Mouse (Mus musculus) erythroblast, embryonic 14.5 days (primary cell): ENCODE measurements around the gene Evi5. TPM values are rescaled to one million over a fixed set of nuclear protein-coding genes. Genes with fewer than 3 reads are reported as not detected.

Source experiments
- H3K27me3 ChIP-seq: 2 replicates; pipeline ENCODE4 v1.6.1; 2012; ENCODE audit warnings: inconsistent platforms; ENCODE audit not compliant: control insufficient read depth
- H3K36me3 ChIP-seq: 2 replicates; pipeline ENCODE4 v1.6.1; 2012; ENCODE audit warnings: mild to moderate bottlenecking, inconsistent platforms; ENCODE audit not compliant: control insufficient read depth
- H3K4me1 ChIP-seq: 2 replicates; pipeline ENCODE4 v1.6.1; 2012; ENCODE audit warnings: inconsistent platforms; ENCODE audit not compliant: control insufficient read depth
- H3K4me3 ChIP-seq: replicated peaks from 2 replicates; pipeline ENCODE3; 2012; ENCODE audit warnings: moderate library complexity, mild to moderate bottlenecking, inconsistent platforms
- H3K9me3 ChIP-seq: 2 replicates; pipeline ENCODE4 v1.6.1; 2012; ENCODE audit warnings: low read length, inconsistent platforms, mixed read lengths; ENCODE audit not compliant: control insufficient read depth
- GATA1 ChIP-seq: IDR thresholded peaks from 2 replicates; pipeline ENCODE4 v1.6.1; 2012; ENCODE audit warnings: low read length, inconsistent platforms, mixed read lengths
- TAL1 ChIP-seq: IDR thresholded peaks from 3 replicates; pipeline ENCODE4 v1.6.1; 2012; ENCODE audit warnings: low read length, inconsistent platforms, mixed read lengths
- polyA plus RNA-seq: library from polyadenylated mRNA; stranded (reverse); fragments of >175 nt; gene quantifications from 2 replicates; pipeline ENCODE4 v1.2.3, GENCODE M21; 2012

Gene Evi5
- polyA plus RNA-seq, 1 experiment, result 1.9 TPM

- TF ChIP-seq GATA1, result no peak
- TF ChIP-seq TAL1, result no peak
Observed at GRCm38 (mm10) chr5:107855546-107855945, 19.4 kb downstream of the Evi5 start.

GRCm38 (mm10) chr5:107854556-107854955 is 20.4 kb downstream of the Evi5 start:
- H3K9me3 ChIP-seq, result peaks cover 11% of the 10 kb centered on the region
- TF ChIP-seq GATA1 (no peak), TAL1 (no peak)
- no peaks in the 10 kb centered on the region for H3K27me3 ChIP-seq
- H3K36me3 ChIP-seq, result peaks cover 95% of the 10 kb centered on the region
- peaks cover 36% of the 10 kb centered on the region for H3K4me1 ChIP-seq
- H3K4me3 ChIP-seq, result no peak overlapping the region

More at GRCm38 (mm10) chr5:107855546-107855945, 19.4 kb downstream of the Evi5 start:
- Histone ChIP-seq H3K27me3 (no peaks in the 10 kb centered on the region), H3K4me3 (no peak overlapping the region), H3K4me1 (peaks cover 37% of the 10 kb centered on the region), H3K9me3 (peaks cover 7% of the 10 kb centered on the region), H3K36me3 (peaks cover 95% of the 10 kb centered on the region)

GRCm38 (mm10) chr5:107853807-107854206 is 21.1 kb downstream of the Evi5 start:
- Histone ChIP-seq H3K27me3 (no peaks in the 10 kb centered on the region), H3K36me3 (peaks cover 95% of the 10 kb centered on the region), H3K9me3 (peaks cover 11% of the 10 kb centered on the region), H3K4me1 (peaks cover 34% of the 10 kb centered on the region), H3K4me3 (no peak overlapping the region)
- no peak for TF ChIP-seq GATA1
- no peak for TF ChIP-seq TAL1

GRCm38 (mm10) chr5:107848964-107849363 is 25.9 kb downstream of the Evi5 start:
- Histone ChIP-seq H3K36me3 (peaks cover 95% of the 10 kb centered on the region), H3K27me3 (no peaks in the 10 kb centered on the region), H3K4me1 (peaks cover 24% of the 10 kb centered on the region)

GRCm38 (mm10) chr5:107847817-107848216 is 27.1 kb downstream of the Evi5 start:
- Histone ChIP-seq H3K36me3 (peaks cover 95% of the 10 kb centered on the region), H3K4me3 (no peak overlapping the region), H3K27me3 (no peaks in the 10 kb centered on the region), H3K4me1 (peaks cover 15% of the 10 kb centered on the region), H3K9me3 (peaks cover 11% of the 10 kb centered on the region)
- TF ChIP-seq GATA1 (no peak), TAL1 (no peak)

More at GRCm38 (mm10) chr5:107848964-107849363, 25.9 kb downstream of the Evi5 start:
- no peak overlapping the region for H3K4me3 ChIP-seq
- TF ChIP-seq TAL1 (no peak), GATA1 (no peak)
- peaks cover 11% of the 10 kb centered on the region for H3K9me3 ChIP-seq

GRCm38 (mm10) chr5:107847349-107847748 is 27.6 kb downstream of the Evi5 start:
- peaks cover 95% of the 10 kb centered on the region for H3K36me3 ChIP-seq
- H3K4me1 ChIP-seq, result peaks cover 12% of the 10 kb centered on the region
- peaks cover 11% of the 10 kb centered on the region for H3K9me3 ChIP-seq
- TF ChIP-seq GATA1 (no peak), TAL1 (no peak)
- no peak overlapping the region for H3K4me3 ChIP-seq
- no peaks in the 10 kb centered on the region for H3K27me3 ChIP-seq

- Histone ChIP-seq H3K27me3 (no peaks in the 10 kb centered on the region), H3K36me3 (peaks cover 93% of the 10 kb centered on the region), H3K9me3 (no peaks in the 10 kb centered on the region), H3K4me3 (no peak overlapping the region), H3K4me1 (peaks cover 16% of the 10 kb centered on the region)
- TF ChIP-seq TAL1 (no peak), GATA1 (no peak)
Observed at GRCm38 (mm10) chr5:107840549-107841238, 34.2 kb downstream of the Evi5 start.

GRCm38 (mm10) chr5:107838891-107839644 is 35.8 kb downstream of the Evi5 start:
- H3K36me3 ChIP-seq, result peaks cover 89% of the 10 kb centered on the region
- TF ChIP-seq GATA1 (no peak), TAL1 (no peak)
- H3K4me3 ChIP-seq, result no peak overlapping the region
- no peaks in the 10 kb centered on the region for H3K27me3 ChIP-seq
- H3K4me1 ChIP-seq, result peaks cover 15% of the 10 kb centered on the region
- no peaks in the 10 kb centered on the region for H3K9me3 ChIP-seq

- Histone ChIP-seq H3K9me3 (peaks cover 2% of the 10 kb centered on the region; the same call in 1 of the 2 replicates), H3K4me1 (peaks cover 15% of the 10 kb centered on the region), H3K27me3 (no peaks in the 10 kb centered on the region), H3K4me3 (no peak overlapping the region), H3K36me3 (peaks cover 84% of the 10 kb centered on the region)
- TF ChIP-seq TAL1, result no peak
- no peak for TF ChIP-seq GATA1
Observed at GRCm38 (mm10) chr5:107834287-107834686, 40.6 kb downstream of the Evi5 start.
